Mouse (Mus musculus): ENCODE results near the gene Zc3h12d. TPM values are rescaled to one million over a fixed set of nuclear protein-coding genes. Genes with fewer than 3 reads are reported as not detected.

Gene Zc3h12d
- polyA plus RNA-seq, 1 experiment: not detected

DNA sequence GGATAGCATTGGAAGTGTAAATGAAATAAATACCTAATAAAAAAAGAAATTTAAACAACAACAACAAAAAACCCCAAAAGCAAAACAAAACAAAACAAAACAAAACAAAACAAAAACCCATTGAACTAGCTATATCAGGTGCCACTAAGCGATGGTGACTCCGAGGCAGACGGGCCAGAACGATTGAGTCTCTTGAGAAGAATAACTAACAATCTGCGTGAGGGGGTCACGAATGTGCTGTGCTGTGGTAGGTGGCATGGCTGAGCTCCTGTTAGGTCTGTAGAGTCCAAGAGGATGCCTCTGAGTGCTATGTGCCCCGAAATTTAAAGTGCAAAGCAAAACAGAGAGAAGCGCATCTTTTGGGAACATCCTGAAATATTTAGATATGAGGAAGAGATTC, 5.2 kb downstream of the Zc3h12d start:
- no peaks in the 10 kb centered on the region for H3K36me3 ChIP-seq (ENCODE audit: control insufficient read depth, insufficient read depth)
- H3K4me3 ChIP-seq: no peak overlapping the region
- no peaks in the 10 kb centered on the region for H3K27me3 ChIP-seq (ENCODE audit: control insufficient read depth, insufficient read depth, insufficient read length)
- no peaks in the 10 kb centered on the region for H3K79me2 ChIP-seq (ENCODE audit: control insufficient read depth, insufficient read depth)
- H3K4me2 ChIP-seq (ENCODE audit: low read depth): no peak overlapping the region
- H3ac ChIP-seq (ENCODE audit: control insufficient read depth, insufficient read length): no peak overlapping the region
- no peak for TF ChIP-seq SRF (IDR thresholded peaks at IDR 0.05; ENCODE audit: control insufficient read depth, insufficient read length, low read depth)
- no peak for TF ChIP-seq MYOG (IDR thresholded peaks at IDR 0.05; ENCODE audit: control insufficient read depth in 1 of 3, insufficient read depth in 1 of 3, insufficient read length in 2 of 3, low read depth in 2 of 3)
- no peak for TF ChIP-seq E2F4 (IDR thresholded peaks at IDR 0.05; ENCODE audit: insufficient read depth)
- no peak for TF ChIP-seq REST (IDR thresholded peaks at IDR 0.05; ENCODE audit: insufficient read depth, insufficient read length)
- no peak for TF ChIP-seq POLR2AphosphoS2 (IDR thresholded peaks at IDR 0.05; ENCODE audit: insufficient read length, low read depth)
- TF ChIP-seq MYOD1 (IDR thresholded peaks at IDR 0.05; ENCODE audit: control insufficient read depth in 1 of 3, insufficient read length in 2 of 3, low read depth in 2 of 3): no peak
- no peak for TF ChIP-seq MAX (IDR thresholded peaks at IDR 0.05; ENCODE audit: low read depth)
- TF ChIP-seq TCF3 (IDR thresholded peaks at IDR 0.05; ENCODE audit: insufficient read length, low read depth): no peak
- TF ChIP-seq CEBPB (IDR thresholded peaks at IDR 0.05; ENCODE audit: insufficient read depth, poor library complexity, severe bottlenecking): no peak
- TF ChIP-seq TCF12 (IDR thresholded peaks at IDR 0.05; ENCODE audit: insufficient read depth, poor library complexity, severe bottlenecking): no peak
- no peak for TF ChIP-seq USF1 (IDR thresholded peaks at IDR 0.05; ENCODE audit: low read depth)

DNA sequence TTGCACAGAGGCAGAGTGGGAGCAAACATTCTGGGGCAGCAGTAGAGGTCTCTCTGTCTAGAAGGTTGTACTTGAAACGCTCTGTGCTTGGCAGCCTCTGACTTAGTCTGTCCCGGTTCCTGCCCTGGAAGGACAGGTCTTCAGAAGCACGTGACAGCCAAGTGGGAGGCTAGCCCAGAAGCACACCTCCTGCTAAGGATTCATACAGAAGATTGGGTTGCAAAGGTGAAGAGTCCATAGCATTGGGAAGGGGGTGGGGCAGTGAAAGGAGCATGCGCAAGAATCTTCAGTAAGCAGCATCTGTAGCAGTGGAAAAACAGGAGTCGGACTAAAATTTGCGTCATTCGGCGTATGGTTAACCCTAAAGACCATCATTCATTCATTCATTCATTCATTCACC, 5.8 kb downstream of the Zc3h12d start:
- Histone ChIP-seq H3K4me2 (ENCODE audit: low read depth) (no peak overlapping the region), H3K36me3 (ENCODE audit: control insufficient read depth, insufficient read depth) (no peaks in the 10 kb centered on the region), H3ac (ENCODE audit: control insufficient read depth, insufficient read length) (no peak overlapping the region), H3K27me3 (ENCODE audit: control insufficient read depth, insufficient read depth, insufficient read length) (no peaks in the 10 kb centered on the region), H3K4me3 (no peak overlapping the region), H3K79me2 (ENCODE audit: control insufficient read depth, insufficient read depth) (no peaks in the 10 kb centered on the region)
- no peak for TF ChIP-seq POLR2A (IDR thresholded peaks at IDR 0.05; ENCODE audit: insufficient read length, low read depth)
- TF ChIP-seq TCF12 (IDR thresholded peaks at IDR 0.05; ENCODE audit: insufficient read depth, poor library complexity, severe bottlenecking): no peak
- TF ChIP-seq MAX (IDR thresholded peaks at IDR 0.05; ENCODE audit: low read depth): no peak
- no peak for TF ChIP-seq MYOG (IDR thresholded peaks at IDR 0.05; ENCODE audit: control insufficient read depth in 1 of 3, insufficient read depth in 1 of 3, insufficient read length in 2 of 3, low read depth in 2 of 3)
- TF ChIP-seq REST (IDR thresholded peaks at IDR 0.05; ENCODE audit: insufficient read depth, insufficient read length): no peak

DNA sequence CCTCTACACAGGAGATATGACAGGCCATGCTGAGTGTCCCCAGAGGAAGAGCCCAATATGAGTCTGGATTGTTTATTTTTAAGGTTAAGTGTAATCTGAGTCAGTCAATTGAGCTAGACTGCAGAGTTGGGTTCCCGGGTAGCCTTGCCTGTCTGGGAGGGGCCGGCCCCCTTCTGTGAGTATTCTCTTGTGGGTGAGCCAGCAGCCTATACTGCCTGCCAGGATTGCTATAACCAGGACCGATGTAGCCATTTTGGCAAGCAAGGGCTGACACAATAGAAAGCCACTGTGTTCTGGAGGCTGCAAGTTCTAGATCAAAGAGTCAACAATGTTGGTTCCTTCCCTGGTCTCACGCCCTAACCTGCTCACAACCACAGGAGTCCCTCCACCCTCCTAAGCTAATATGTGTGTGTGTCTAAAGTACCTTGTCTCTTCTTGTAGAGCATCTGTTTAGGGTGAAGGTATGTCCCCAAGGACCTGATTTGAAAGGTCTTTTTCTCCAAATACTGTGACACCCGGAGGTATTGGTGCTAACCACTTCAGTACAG, 6.7 kb downstream of the Zc3h12d start:
- Histone ChIP-seq H3K4me3 (no peak overlapping the region), H3K36me3 (ENCODE audit: control insufficient read depth, insufficient read depth) (no peaks in the 10 kb centered on the region)
- TF ChIP-seq SRF (IDR thresholded peaks at IDR 0.05; ENCODE audit: control insufficient read depth, insufficient read length, low read depth) (no peak), MAX (IDR thresholded peaks at IDR 0.05; ENCODE audit: low read depth) (no peak), MYOG (IDR thresholded peaks at IDR 0.05; ENCODE audit: control insufficient read depth in 1 of 3, insufficient read depth in 1 of 3, insufficient read length in 2 of 3, low read depth in 2 of 3) (no peak), E2F4 (IDR thresholded peaks at IDR 0.05; ENCODE audit: insufficient read depth) (no peak), POLR2AphosphoS2 (IDR thresholded peaks at IDR 0.05; ENCODE audit: insufficient read length, low read depth) (no peak), POLR2A (IDR thresholded peaks at IDR 0.05; ENCODE audit: insufficient read length, low read depth) (no peak), TCF12 (IDR thresholded peaks at IDR 0.05; ENCODE audit: insufficient read depth, poor library complexity, severe bottlenecking) (no peak), REST (IDR thresholded peaks at IDR 0.05; ENCODE audit: insufficient read depth, insufficient read length) (no peak), CEBPB (IDR thresholded peaks at IDR 0.05; ENCODE audit: insufficient read depth, poor library complexity, severe bottlenecking) (no peak), MYOD1 (IDR thresholded peaks at IDR 0.05; ENCODE audit: control insufficient read depth in 1 of 3, insufficient read length in 2 of 3, low read depth in 2 of 3) (no peak), TCF3 (IDR thresholded peaks at IDR 0.05; ENCODE audit: insufficient read length, low read depth) (no peak), USF1 (IDR thresholded peaks at IDR 0.05; ENCODE audit: low read depth) (no peak)

DNA sequence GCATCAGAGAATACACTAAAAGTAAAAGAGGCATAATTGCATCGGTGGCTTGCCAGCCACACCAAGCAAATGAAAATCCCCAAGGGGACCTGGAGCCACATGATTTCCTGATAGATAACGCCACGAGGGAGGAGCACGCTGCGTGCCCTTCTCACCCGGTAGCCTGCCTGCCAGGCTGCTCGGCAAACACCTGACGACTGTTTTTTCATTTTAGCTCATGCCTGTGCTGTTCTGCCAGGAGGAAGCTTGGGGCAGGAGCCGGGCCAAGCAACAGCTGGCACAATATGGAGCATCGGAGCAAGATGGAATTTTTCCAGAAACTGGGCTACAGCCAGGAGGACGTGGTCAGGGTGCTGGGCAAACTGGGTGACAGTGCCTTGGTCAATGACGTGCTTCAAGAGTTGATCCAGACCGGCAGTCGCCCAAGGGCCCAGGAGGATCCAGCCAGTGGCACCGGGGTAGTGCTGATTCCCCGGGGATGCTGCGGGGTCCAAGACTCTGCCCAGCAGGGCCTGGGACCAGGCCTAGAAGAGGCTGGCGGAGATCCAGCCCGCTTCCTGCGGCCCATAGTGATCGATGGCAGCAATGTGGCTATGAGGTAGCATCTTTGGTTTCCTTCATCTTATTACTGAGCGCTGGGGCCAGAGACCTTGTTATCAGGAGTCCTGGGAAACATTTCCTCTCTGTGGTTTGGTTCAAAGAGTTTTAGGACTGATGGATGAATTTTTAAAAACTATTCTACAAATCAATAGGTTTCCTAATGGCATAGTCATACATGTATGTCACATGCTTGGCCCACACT, 7.5 kb downstream of the Zc3h12d start:
- no peaks in the 10 kb centered on the region for H3K36me3 ChIP-seq (ENCODE audit: control insufficient read depth, insufficient read depth)
- no peak overlapping the region for H3ac ChIP-seq (ENCODE audit: control insufficient read depth, insufficient read length)
- TF ChIP-seq USF1 (IDR thresholded peaks at IDR 0.05; ENCODE audit: low read depth) (no peak), MYOD1 (IDR thresholded peaks at IDR 0.05; ENCODE audit: control insufficient read depth in 1 of 3, insufficient read length in 2 of 3, low read depth in 2 of 3) (peak in 2 of 3 experiments; percentile 2 to 41), MYOG (IDR thresholded peaks at IDR 0.05; ENCODE audit: control insufficient read depth in 1 of 3, insufficient read depth in 1 of 3, insufficient read length in 2 of 3, low read depth in 2 of 3) (peak in 1 of 3 experiments; percentile 16)
- no peak overlapping the region for H3K4me3 ChIP-seq
- peak overlapping the region; percentile 3 for H3K4me2 ChIP-seq (ENCODE audit: low read depth)
- H3K79me2 ChIP-seq (ENCODE audit: control insufficient read depth, insufficient read depth): no peaks in the 10 kb centered on the region
- H3K27me3 ChIP-seq (ENCODE audit: control insufficient read depth, insufficient read depth, insufficient read length): no peaks in the 10 kb centered on the region

More for the DNA sequence above, 6.7 kb downstream of the Zc3h12d start:
- no peaks in the 10 kb centered on the region for H3K79me2 ChIP-seq (ENCODE audit: control insufficient read depth, insufficient read depth)
- H3K27me3 ChIP-seq (ENCODE audit: control insufficient read depth, insufficient read depth, insufficient read length): no peaks in the 10 kb centered on the region
- H3K4me2 ChIP-seq (ENCODE audit: low read depth): no peak overlapping the region
- H3ac ChIP-seq (ENCODE audit: control insufficient read depth, insufficient read length): no peak overlapping the region

DNA sequence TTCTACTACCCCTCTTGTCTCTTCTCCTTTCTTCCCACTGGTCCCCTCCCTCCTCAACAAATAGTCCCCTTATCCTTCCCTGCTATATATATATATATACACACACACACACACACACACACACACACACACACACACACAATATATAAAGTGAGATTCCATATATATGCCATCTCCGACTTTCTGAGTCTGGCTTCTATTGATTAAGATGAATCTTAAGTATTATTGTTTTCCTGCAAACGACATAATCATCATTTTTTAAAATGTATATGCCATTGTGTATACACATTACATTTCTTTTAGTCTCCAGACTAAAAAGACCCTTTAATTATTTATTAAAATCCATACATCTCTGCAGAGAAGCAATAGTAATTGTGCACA, 8.1 kb downstream of the Zc3h12d start:
- TF ChIP-seq TCF12 (IDR thresholded peaks at IDR 0.05; ENCODE audit: insufficient read depth, poor library complexity, severe bottlenecking) (no peak), MYOD1 (IDR thresholded peaks at IDR 0.05; ENCODE audit: control insufficient read depth in 1 of 3, insufficient read length in 2 of 3, low read depth in 2 of 3) (no peak), POLR2AphosphoS2 (IDR thresholded peaks at IDR 0.05; ENCODE audit: insufficient read length, low read depth) (no peak), USF1 (IDR thresholded peaks at IDR 0.05; ENCODE audit: low read depth) (no peak), SRF (IDR thresholded peaks at IDR 0.05; ENCODE audit: control insufficient read depth, insufficient read length, low read depth) (no peak), MYOG (IDR thresholded peaks at IDR 0.05; ENCODE audit: control insufficient read depth in 1 of 3, insufficient read depth in 1 of 3, insufficient read length in 2 of 3, low read depth in 2 of 3) (no peak), MAX (IDR thresholded peaks at IDR 0.05; ENCODE audit: low read depth) (no peak), REST (IDR thresholded peaks at IDR 0.05; ENCODE audit: insufficient read depth, insufficient read length) (no peak), CEBPB (IDR thresholded peaks at IDR 0.05; ENCODE audit: insufficient read depth, poor library complexity, severe bottlenecking) (no peak), TCF3 (IDR thresholded peaks at IDR 0.05; ENCODE audit: insufficient read length, low read depth) (no peak), E2F4 (IDR thresholded peaks at IDR 0.05; ENCODE audit: insufficient read depth) (no peak), POLR2A (IDR thresholded peaks at IDR 0.05; ENCODE audit: insufficient read length, low read depth) (no peak)
- Histone ChIP-seq H3K4me2 (ENCODE audit: low read depth) (no peak overlapping the region), H3K79me2 (ENCODE audit: control insufficient read depth, insufficient read depth) (no peaks in the 10 kb centered on the region), H3K4me3 (no peak overlapping the region), H3ac (ENCODE audit: control insufficient read depth, insufficient read length) (no peak overlapping the region), H3K36me3 (ENCODE audit: control insufficient read depth, insufficient read depth) (no peaks in the 10 kb centered on the region), H3K27me3 (ENCODE audit: control insufficient read depth, insufficient read depth, insufficient read length) (no peaks in the 10 kb centered on the region)
